Mouse (Mus musculus) liver, embryonic 14.5 days (tissue): ENCODE data around the gene A830031A19Rik.

Experiments used
- CTCF ChIP-seq: IDR thresholded peaks from 2 replicates; pipeline ENCODE4 v1.5.1; 2016; ENCODE audit warnings: antibody characterized with exemption, low read depth, control low read depth
- EP300 ChIP-seq: IDR thresholded peaks from 2 replicates; pipeline ENCODE4 v1.6.1; 2016; ENCODE audit warnings: antibody characterized with exemption, low read depth

DNA sequence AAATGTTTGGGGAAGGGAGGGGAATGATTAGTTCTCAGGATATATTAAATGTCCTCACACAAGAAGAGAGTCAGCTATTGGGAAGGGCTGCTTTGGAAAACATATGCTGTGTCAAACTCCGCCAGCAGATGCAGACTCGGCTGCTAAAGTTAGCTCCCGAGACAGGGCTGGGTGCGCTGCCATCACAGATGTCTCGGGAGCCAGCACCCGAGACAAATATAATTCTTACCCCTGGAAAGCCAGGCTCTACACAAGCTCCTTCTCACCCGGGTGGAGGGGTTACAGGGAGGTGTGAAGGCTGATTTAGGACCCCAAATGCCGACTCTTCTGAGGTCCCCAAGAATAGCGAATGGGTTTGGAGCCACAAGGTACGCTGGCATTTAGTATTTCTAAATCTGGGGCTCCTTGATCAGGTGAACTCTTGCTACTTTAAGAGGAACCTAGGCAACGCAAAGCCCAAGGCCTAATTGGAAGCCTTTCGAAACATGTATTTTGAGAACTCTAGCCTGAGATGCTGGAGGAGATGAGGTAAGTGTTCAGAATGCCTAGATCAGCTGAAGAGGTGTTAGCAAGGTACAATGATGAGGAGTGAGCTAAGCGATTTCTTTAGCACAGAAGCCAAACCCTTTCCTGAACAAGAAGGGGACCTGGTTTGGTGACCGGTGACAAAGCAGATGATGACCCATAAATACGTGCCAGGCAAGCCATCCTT lies 69.3 kb downstream of the A830031A19Rik start:
- TF ChIP-seq CTCF (no peak), EP300 (no peak)
